Mouse (Mus musculus) forebrain, embryonic 14.5 days (tissue): Measurements from ENCODE around the gene Uba7. TPM values are rescaled to one million over a fixed set of nuclear protein-coding genes. Genes with fewer than 3 reads are reported as not detected.
A peak's percentile ranks its signal among the peaks of the same experiment; 100 is the strongest.

Experiments
- ATAC-seq: fragments of 200-750 bp; cut with Nextera tagmentation; 2 replicates; pipeline ENCODE4 v1.8.0; 2017; ENCODE audit warnings: mild to moderate bottlenecking, moderate library complexity
- DNase-seq: peaks from one replicate; pipeline ENCODE4 v3.0.0-alpha.2; 2015; ENCODE audit warnings: low spot score
- H3K27ac ChIP-seq: fragments of 300-500 bp; sonication (generic); 2 replicates; pipeline ENCODE4 v1.5.1; 2014; ENCODE audit warnings: low read depth, mild to moderate bottlenecking, control low read depth, low read length, moderate library complexity
- H3K27me3 ChIP-seq: fragments of 300-500 bp; sonication (generic); replicated peaks from 2 replicates; pipeline ENCODE4 v1.6.1; 2014; ENCODE audit warnings: low read length, control low read depth, mixed read lengths; ENCODE audit not compliant: control insufficient read depth, insufficient read depth
- H3K36me3 ChIP-seq: fragments of 300-500 bp; sonication (generic); 2 replicates; pipeline ENCODE4 v1.6.1; 2014; ENCODE audit warnings: low read length, control low read depth; ENCODE audit not compliant: control insufficient read depth, insufficient read depth
- H3K4me1 ChIP-seq: fragments of 300-500 bp; sonication (generic); 2 replicates; pipeline ENCODE4 v1.6.1; 2014; ENCODE audit warnings: antibody characterized with exemption, low read length, control low read depth; ENCODE audit not compliant: control insufficient read depth, insufficient read depth
- H3K4me2 ChIP-seq: fragments of 300-500 bp; sonication (generic); 2 replicates; pipeline ENCODE4 v1.6.1; 2014; ENCODE audit warnings: mild to moderate bottlenecking, control low read depth, low read length
- H3K4me3 ChIP-seq: fragments of 300-500 bp; sonication (generic); 2 replicates; pipeline ENCODE4 v1.5.1; 2014; ENCODE audit warnings: low read depth, low read length, control low read depth
- H3K9ac ChIP-seq: fragments of 300-500 bp; sonication (generic); 2 replicates; pipeline ENCODE4 v1.6.1; 2014; ENCODE audit warnings: mild to moderate bottlenecking, low read length, control low read depth, moderate library complexity
- H3K9me3 ChIP-seq: fragments of 300-500 bp; sonication (generic); replicated peaks from 2 replicates; pipeline ENCODE4 v1.6.1; 2016; ENCODE audit warnings: low read length, control low read depth, mixed read lengths; ENCODE audit not compliant: control insufficient read depth
- WGBS: fragments of 180-500 bp; shearing (Covaris S2); extraction: QIAGEN DNeasy Blood & Tissue Kit; methylation state at CpG from one replicate; pipeline ENCODE4 v1.1.7; 2014; 5-methylcytosine and 5-hydroxymethylcytosine counted together
- polyA plus RNA-seq: library from polyadenylated mRNA; unstranded; fragments of >200 nt; fragmentation: Nextera tagmentation; extraction: Ambion mirVana; gene quantifications from 2 replicates; pipeline ENCODE4 v1.2.1, GENCODE M21; 2014

Uba7 gene
- polyA plus RNA-seq, 1 experiment from 2014 or later = 4.7 TPM

- peak overlapping the region; percentile 49 for H3K4me3 ChIP-seq
- DNase-seq (peak; percentile 37), ATAC-seq (peak; percentile 62)
- H3K36me3 ChIP-seq = no peaks in the 10 kb centered on the region
- peaks cover 12% of the 10 kb centered on the region for H3K4me1 ChIP-seq
- H3K27me3 ChIP-seq = no peaks in the 10 kb centered on the region
- H3K9me3 ChIP-seq = no peaks in the 10 kb centered on the region
- no peak overlapping the region for H3K27ac ChIP-seq
- peak overlapping the region; percentile 67 for H3K9ac ChIP-seq
- H3K4me2 ChIP-seq = peak overlapping the region; percentile 86
- WGBS = 1% methylated on average over 29 of the region's 29 CpGs
Observed at GRCm38 (mm10) chr9:107936215-107936822, 39.0 kb upstream of the Uba7 start.

- ATAC-seq (no peak), DNase-seq (no peak)
- no peaks in the 10 kb centered on the region for H3K9me3 ChIP-seq
- no peaks in the 10 kb centered on the region for H3K27me3 ChIP-seq
- H3K4me3 ChIP-seq = peak overlapping the region; percentile 49
- peaks cover 12% of the 10 kb centered on the region for H3K4me1 ChIP-seq
- no peaks in the 10 kb centered on the region for H3K36me3 ChIP-seq
- H3K9ac ChIP-seq = peak overlapping the region; percentile 67
- H3K27ac ChIP-seq = no peak overlapping the region
- 0% methylated on average over 3 of the region's 3 CpGs for WGBS
- peak overlapping the region; percentile 86 for H3K4me2 ChIP-seq
Observed at GRCm38 (mm10) chr9:107936831-107937230, 38.5 kb upstream of the Uba7 start.

GRCm38 (mm10) chr9:107947241-107948194, 27.8 kb upstream of the Uba7 start:
- ATAC-seq = no peak
- H3K36me3 ChIP-seq = no peaks in the 10 kb centered on the region
- no peaks in the 10 kb centered on the region for H3K27me3 ChIP-seq
- H3K27ac ChIP-seq = no peak overlapping the region; the same call in 1 of the 2 replicates
- WGBS = 90% methylated on average over 31 of the region's 31 CpGs
- no peaks in the 10 kb centered on the region for H3K9me3 ChIP-seq
- H3K4me1 ChIP-seq = peaks cover 7% of the 10 kb centered on the region; the same call in 1 of the 2 replicates
- DNase-seq = no peak
- no peak overlapping the region for H3K4me3 ChIP-seq
- H3K4me2 ChIP-seq = no peak overlapping the region
- no peak overlapping the region for H3K9ac ChIP-seq

- 83% methylated on average over 13 of the region's 13 CpGs for WGBS
- no peak overlapping the region for H3K4me2 ChIP-seq
- no peaks in the 10 kb centered on the region for H3K36me3 ChIP-seq
- H3K9me3 ChIP-seq = no peaks in the 10 kb centered on the region
- H3K4me3 ChIP-seq = no peak overlapping the region
- no peak for ATAC-seq
- H3K27ac ChIP-seq = no peak overlapping the region
- H3K4me1 ChIP-seq = peaks cover 7% of the 10 kb centered on the region; the same call in 1 of the 2 replicates
- DNase-seq = no peak
- H3K9ac ChIP-seq = no peak overlapping the region
- H3K27me3 ChIP-seq = no peaks in the 10 kb centered on the region
Observed at GRCm38 (mm10) chr9:107949184-107949921, 26.0 kb upstream of the Uba7 start.

GRCm38 (mm10) chr9:107949922-107950235, 25.4 kb upstream of the Uba7 start, which contains the start of gene Traip:
Gene Traip (plus strand): TSS chr9:107950136.
- Histone ChIP-seq H3K4me3 (peak within 1 kb of the TSS; percentile 47), H3K27ac (peak within 1 kb of the TSS; percentile 71), H3K27me3 (no peaks in the 10 kb centered on the region), H3K4me2 (peak within 1 kb of the TSS; percentile 61), H3K9ac (peak within 1 kb of the TSS; percentile 76), H3K36me3 (no peaks in the 10 kb centered on the region), H3K9me3 (no peaks in the 10 kb centered on the region), H3K4me1 (peaks cover 7% of the 10 kb centered on the region; the same call in 1 of the 2 replicates)
- DNase-seq (no peak), ATAC-seq (no peak)
- 91% methylated on average over 10 of the region's 10 CpGs for WGBS

GRCm38 (mm10) chr9:107950460-107951355, 24.6 kb upstream of the Uba7 start:
- peak overlapping the region; percentile 61 for H3K4me2 ChIP-seq
- peak; percentile 97 for DNase-seq
- H3K9me3 ChIP-seq = no peaks in the 10 kb centered on the region
- peaks cover 7% of the 10 kb centered on the region; the same call in 1 of the 2 replicates for H3K4me1 ChIP-seq
- peak overlapping the region; percentile 47 for H3K4me3 ChIP-seq
- H3K9ac ChIP-seq = peak overlapping the region; percentile 76
- no peaks in the 10 kb centered on the region for H3K36me3 ChIP-seq
- no peaks in the 10 kb centered on the region for H3K27me3 ChIP-seq
- 15% methylated on average over 45 of the region's 45 CpGs for WGBS
- H3K27ac ChIP-seq = peak overlapping the region; percentile 71
- peak; percentile 97 for ATAC-seq

- 84% methylated on average over 6 of the region's 6 CpGs for WGBS
- no peak overlapping the region for H3K4me3 ChIP-seq
- ATAC-seq (no peak), DNase-seq (no peak)
- H3K4me2 ChIP-seq = no peak overlapping the region
- H3K36me3 ChIP-seq = peaks cover 17% of the 10 kb centered on the region; the same call in 1 of the 2 replicates
- 0 out of 2 replicates have a peak, but pooled peaks cover 3% of the 10 kb centered on the region for H3K4me1 ChIP-seq
- no peak overlapping the region for H3K9ac ChIP-seq
- no peaks in the 10 kb centered on the region for H3K9me3 ChIP-seq
- H3K27me3 ChIP-seq = no peaks in the 10 kb centered on the region
- H3K27ac ChIP-seq = no peak overlapping the region
Observed at GRCm38 (mm10) chr9:107955613-107956289, 19.6 kb upstream of the Uba7 start.
